Mouse (Mus musculus) CH12.LX (cell line): ENCODE data around the gene E2f2. TPM values are rescaled to one million over a fixed set of nuclear protein-coding genes. Genes with fewer than 3 reads are reported as not detected.

Experiments used
- DNase-seq: peaks from one replicate; pipeline ENCODE4 v3.0.0-alpha.2; 2013; ENCODE audit errors: extremely low read depth
- H3K27ac ChIP-seq: 2 replicates; pipeline ENCODE4 v1.5.1; 2012; ENCODE audit warnings: low read depth, mild to moderate bottlenecking, control low read depth, moderate library complexity; ENCODE audit not compliant: insufficient read depth
- H3K27me3 ChIP-seq: replicated peaks from 2 replicates; pipeline ENCODE3; 2012; ENCODE audit warnings: inconsistent platforms
- H3K36me3 ChIP-seq, 2 experiments: replicated peaks in 1 of 2; 2 replicates each; pipeline versions ENCODE3 to v1.6.1; 2012; ENCODE audit warnings: inconsistent platforms in 1 of 2, low read length in 1 of 2, mild to moderate bottlenecking in 1 of 2, mixed read lengths in 1 of 2, moderate library complexity in 1 of 2; ENCODE audit not compliant: control insufficient read depth in 1 of 2, insufficient read depth in 1 of 2
- H3K4me1 ChIP-seq, 2 experiments: 2 replicates each; pipeline ENCODE4 v1.6.1; 2012; ENCODE audit warnings: inconsistent platforms in 1 of 2, moderate library complexity in 1 of 2; ENCODE audit not compliant: insufficient read depth in 2 of 2, control insufficient read depth in 1 of 2
- H3K4me2 ChIP-seq: 2 replicates; pipeline ENCODE4 v1.6.1; 2012; ENCODE audit warnings: low read depth, mild to moderate bottlenecking, control low read depth; ENCODE audit not compliant: poor library complexity, insufficient read depth, severe bottlenecking
- H3K4me3 ChIP-seq, 3 experiments: fragments of 150-350 bp in 1 of 3; sonication (generic) in 1 of 3; replicated peaks in 1 of 3; 2 replicates each; pipeline versions ENCODE3 to v1.5.1; 2011 to 2012; ENCODE audit warnings: low read depth in 2 of 3, low read length in 2 of 3, mild to moderate bottlenecking in 2 of 3, moderate library complexity in 2 of 3, control low read depth in 1 of 3, improper control_type of control experiment in 1 of 3, inconsistent platforms in 1 of 3, mixed read lengths in 1 of 3; ENCODE audit not compliant: poor library complexity in 1 of 3
- H3K79me2 ChIP-seq: replicated peaks from 2 replicates; pipeline ENCODE4 v1.6.1; 2012; ENCODE audit warnings: mild to moderate bottlenecking, moderate library complexity; ENCODE audit not compliant: control insufficient read depth, poor library complexity, insufficient read depth, severe bottlenecking; ENCODE audit errors: extremely low read depth
- H3K9ac ChIP-seq: 2 replicates; pipeline ENCODE4 v1.6.1; 2012; ENCODE audit warnings: low read depth, mild to moderate bottlenecking, control low read depth, moderate library complexity; ENCODE audit not compliant: insufficient read depth
- H3K9me3 ChIP-seq: replicated peaks from 2 replicates; pipeline ENCODE3; 2012; ENCODE audit warnings: low read length, inconsistent platforms, mixed read lengths
- BHLHE40 ChIP-seq: IDR thresholded peaks from 2 replicates; pipeline ENCODE4 v1.6.1; 2011; ENCODE audit warnings: mild to moderate bottlenecking, low read depth, low read length, improper control_type of control experiment
- CTCF ChIP-seq, 2 experiments: IDR thresholded peaks in 1 of 2; conservative IDR thresholded peaks in 1 of 2; 2 replicates each; pipeline ENCODE4 v1.5.1; 2011 to 2012; ENCODE audit warnings: low read depth in 2 of 2, low read length in 2 of 2, improper control_type of control experiment in 1 of 2, inconsistent platforms in 1 of 2, mild to moderate bottlenecking in 1 of 2, moderate library complexity in 1 of 2
- EP300 ChIP-seq: IDR thresholded peaks from 2 replicates; pipeline ENCODE4 v1.6.1; 2011; ENCODE audit warnings: low read length, improper control_type of control experiment
- GABPA ChIP-seq: IDR thresholded peaks from 2 replicates; pipeline ENCODE4 v1.6.1; 2012; ENCODE audit warnings: low read depth, low read length, improper control_type of control experiment, inconsistent platforms; ENCODE audit not compliant: insufficient replicate concordance
- IRF4 ChIP-seq: IDR thresholded peaks from 2 replicates; pipeline ENCODE4 v1.6.1; 2014; ENCODE audit warnings: low read depth, mild to moderate bottlenecking, inconsistent platforms, low read length, improper control_type of control experiment
- KAT2A ChIP-seq: IDR thresholded peaks from 2 replicates; pipeline ENCODE4 v1.6.1; 2012; ENCODE audit warnings: low read length, improper control_type of control experiment, inconsistent platforms; ENCODE audit not compliant: insufficient replicate concordance
- NELFE ChIP-seq: IDR thresholded peaks from 2 replicates; pipeline ENCODE4 v1.6.1; 2011; ENCODE audit warnings: low read depth, low read length, improper control_type of control experiment
- PAX5 ChIP-seq: IDR thresholded peaks from 2 replicates; pipeline ENCODE4 v1.6.1; 2012; ENCODE audit warnings: low read length, inconsistent platforms, mixed read lengths
- POLR2AphosphoS2 ChIP-seq: IDR thresholded peaks from 2 replicates; pipeline ENCODE4 v1.6.1; 2011; ENCODE audit warnings: low read depth, low read length, improper control_type of control experiment
- RAD21 ChIP-seq: IDR thresholded peaks from 2 replicates; pipeline ENCODE4 v1.6.1; 2011; ENCODE audit warnings: low read depth, mild to moderate bottlenecking, low read length, improper control_type of control experiment, moderate library complexity
- RCOR1 ChIP-seq: conservative IDR thresholded peaks from 2 replicates; pipeline ENCODE4 v1.6.1; 2012; ENCODE audit warnings: low read depth, mild to moderate bottlenecking, inconsistent platforms, low read length, improper control_type of control experiment
- SIN3A ChIP-seq: IDR thresholded peaks from 2 replicates; pipeline ENCODE4 v1.6.1; 2012; ENCODE audit warnings: low read length, improper control_type of control experiment, inconsistent platforms
- SMC3 ChIP-seq: IDR thresholded peaks from 2 replicates; pipeline ENCODE4 v1.6.1; 2011; ENCODE audit warnings: low read depth, low read length, improper control_type of control experiment
- TBP ChIP-seq: conservative IDR thresholded peaks from 2 replicates; pipeline ENCODE4 v1.6.1; 2011; ENCODE audit warnings: low read depth, low read length, improper control_type of control experiment
- TCF12 ChIP-seq: IDR thresholded peaks from 2 replicates; pipeline ENCODE4 v1.6.1; 2014; ENCODE audit warnings: low read depth, mild to moderate bottlenecking, inconsistent platforms, low read length, improper control_type of control experiment
- ZNF384 ChIP-seq: IDR thresholded peaks from 2 replicates; pipeline ENCODE4 v1.6.1; 2012; ENCODE audit warnings: low read depth, low read length, improper control_type of control experiment, inconsistent platforms
- dilution Hi-C: fragments of 300-500 bp; cut with MboI; formaldehyde crosslinking; loops from 2 replicates; pipeline ENCODE4 v1.14.3; 2020; ENCODE audit warnings: low sequenced_read_pairs; ENCODE audit not compliant: extremely low pct_unique_long_range_greater_than_20kb, extremely low pct_ligation_motif_present
- in situ Hi-C: fragments of 300-500 bp; cut with MboI; formaldehyde crosslinking; loops from 3 replicates; pipeline ENCODE4 v1.14.3; 2019; ENCODE audit warnings: low sequenced_read_pairs, low pct_ligation_motif_present, low pct_unique_long_range_greater_than_20kb, mixed read lengths
- polyA plus RNA-seq: library from polyadenylated mRNA; unstranded; fragments of >175 nt; gene quantifications from 2 replicates; pipeline ENCODE4 v1.2.1, GENCODE M21; 2012; ENCODE audit warnings: low read depth; ENCODE audit not compliant: insufficient read length
- total RNA-seq, 2 experiments: library from RNA; depleted of rRNA; stranded (reverse); fragments of 300-350 nt in 1 of 2; fragments of >200 nt in 1 of 2; gene quantifications; 2 replicates each; pipeline ENCODE4 v1.2.3; 2012 to 2014

E2f2 gene
- total and polyA plus RNA-seq, 3 experiments = 3.9 to 7.2 (median 4.4) TPM

DNA sequence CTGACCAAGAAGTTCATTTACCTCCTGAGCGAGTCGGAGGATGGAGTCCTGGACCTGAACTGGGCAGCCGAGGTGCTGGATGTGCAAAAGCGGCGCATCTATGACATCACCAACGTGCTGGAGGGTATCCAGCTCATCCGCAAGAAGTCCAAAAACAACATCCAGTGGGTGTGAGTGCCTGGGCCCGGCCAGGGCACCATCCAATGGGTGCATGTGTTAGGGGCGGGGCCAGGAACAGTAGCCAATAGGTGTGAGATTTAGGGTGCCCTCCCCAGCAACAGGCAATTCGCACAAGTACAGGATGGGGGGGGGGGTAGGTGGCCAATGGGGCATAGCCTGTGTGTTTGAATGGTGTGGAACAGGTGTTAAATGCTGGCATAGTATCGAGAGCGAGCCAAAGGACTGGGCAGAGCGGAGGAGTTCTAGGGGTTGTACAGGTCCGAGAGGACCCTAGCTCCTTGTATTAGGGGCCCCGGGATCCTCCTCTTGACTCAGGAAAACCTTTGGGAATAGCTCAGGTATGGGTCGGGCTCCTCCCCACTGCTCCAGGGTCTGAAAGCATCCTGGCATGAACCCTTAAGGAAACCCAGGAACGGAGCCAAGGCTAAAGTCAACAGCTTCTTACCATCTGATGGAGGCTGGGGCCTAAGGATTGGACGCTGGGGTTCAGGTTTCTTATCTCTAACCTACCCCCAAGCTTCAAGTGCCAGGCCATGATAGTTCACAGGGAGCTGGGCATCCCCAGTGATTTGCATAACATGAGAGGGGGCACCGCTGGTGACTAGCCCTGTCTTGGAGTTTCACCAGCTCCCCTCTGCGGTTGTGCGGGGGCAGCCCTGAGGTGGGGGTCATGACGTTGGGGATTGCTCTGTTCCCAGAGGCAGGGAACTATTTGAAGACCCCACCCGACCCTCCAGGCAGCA is 8.5 kb downstream of the E2f2 start (continued):
- TF ChIP-seq PAX5 = no peak
- peak; percentile 50; the same call in 1 of the 2 replicates for TF ChIP-seq BHLHE40
- 0 out of 2 replicates have a peak, but pooled peaks have one; percentile 41 for TF ChIP-seq KAT2A
- TF ChIP-seq GABPA = no peak
- no peak; the same call in 1 of the 2 replicates for TF ChIP-seq EP300
- peak; percentile 57; the same call in 1 of the 2 replicates for TF ChIP-seq TCF12
- TF ChIP-seq NELFE = peak; percentile 57; the same call in 1 of the 2 replicates
- peak; percentile 93 for TF ChIP-seq SIN3A
- TF ChIP-seq IRF4 = no peak
- TF ChIP-seq TBP = peak; percentile 88

DNA sequence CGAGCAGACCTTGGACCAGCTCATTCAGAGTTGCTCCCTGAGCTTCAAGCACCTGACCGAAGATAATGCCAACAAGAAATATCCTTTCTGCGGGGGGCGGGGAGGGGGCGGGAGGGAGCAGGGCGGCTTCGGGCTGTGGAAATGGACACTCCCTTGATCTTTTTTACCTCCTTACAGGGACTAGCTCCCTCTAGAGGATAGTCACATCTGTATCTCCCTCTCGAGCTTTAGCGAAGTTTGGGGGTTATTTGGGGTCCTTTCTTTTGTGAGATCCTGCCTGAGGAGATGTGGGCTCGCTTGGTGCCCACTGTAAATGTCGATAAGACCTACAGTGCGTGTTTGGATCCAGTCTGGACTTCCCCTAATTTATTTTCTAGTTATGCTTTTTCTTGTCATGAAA is 9.2 kb downstream of the E2f2 start:
- Histone ChIP-seq H3K9me3 (no peaks in the 10 kb centered on the region), H3K9ac (peak overlapping the region; percentile 58), H3K27me3 (no peaks in the 10 kb centered on the region), H3K4me2 (peak overlapping the region; percentile 95), H3K79me2 (peaks cover 7% of the 10 kb centered on the region), H3K4me3 (peak overlapping the region in 2 of 3 experiments; percentile 65 to 70), H3K27ac (peak overlapping the region; percentile 84), H3K36me3 (peaks cover 20% of the 10 kb centered on the region in 2 experiments), H3K4me1 (peaks cover 25 to 65% of the 10 kb centered on the region in 2 experiments)
- TF ChIP-seq RCOR1 (no peak), RAD21 (peak; percentile 35), SMC3 (peak; percentile 29), POLR2AphosphoS2 (no peak), CTCF (conservative IDR thresholded peaks at IDR 0.05 in 1 of 2, IDR thresholded peaks at IDR 0.05 in 1 of 2; ENCODE audit: low read depth in 2 of 2, low read length in 2 of 2) (peak; percentile 32 to 62; a peak in 3 of 4 replicates)
- in situ Hi-C loops (no loop called here), dilution Hi-C loops (no loop called here)
- DNase-seq = peak; percentile 61

DNA sequence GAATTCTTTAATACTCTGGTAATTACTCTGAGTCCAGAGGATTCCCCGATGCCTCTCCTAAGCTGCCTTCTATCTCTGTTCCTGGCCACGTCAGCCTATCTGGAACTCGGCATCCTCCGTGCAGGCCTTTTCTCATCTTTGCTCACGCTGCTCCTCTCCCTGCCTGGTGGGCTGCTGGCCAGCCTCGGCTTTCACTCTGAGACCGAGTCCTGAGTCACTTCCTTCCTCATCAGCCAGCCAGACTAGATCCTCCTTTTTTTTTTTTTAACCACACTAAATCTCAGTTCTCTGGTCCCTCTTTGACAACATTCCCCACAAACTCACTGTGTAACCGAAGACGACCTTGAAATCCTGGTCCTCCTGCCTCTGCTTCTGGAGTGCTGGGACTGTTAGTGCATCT is 13.2 kb downstream of the E2f2 start:
- H3K36me3 ChIP-seq = peaks cover 50 to 59% of the 10 kb centered on the region in 2 experiments
- H3K4me1 ChIP-seq = peaks cover 13 to 32% of the 10 kb centered on the region in 2 experiments
- H3K27ac ChIP-seq = 0 out of 2 replicates have a peak overlapping the region, but pooled peaks have one; percentile 13
- no peak overlapping the region for H3K9ac ChIP-seq
- TF ChIP-seq NELFE = no peak
- peak; percentile 73 for TF ChIP-seq ZNF384
- 0 out of 2 replicates have a peak, but pooled peaks have one; percentile 18 for TF ChIP-seq TCF12
- in situ Hi-C loops = no loop called here
- no peaks in the 10 kb centered on the region for H3K27me3 ChIP-seq
- no peaks in the 10 kb centered on the region for H3K9me3 ChIP-seq
- DNase-seq = no peak
- dilution Hi-C loops = no loop called here
- no peaks in the 10 kb centered on the region; the same call in 1 of the 2 replicates for H3K79me2 ChIP-seq
- no peak overlapping the region for H3K4me3 ChIP-seq
- no peak overlapping the region for H3K4me2 ChIP-seq
